In the genomic region with DNA sequence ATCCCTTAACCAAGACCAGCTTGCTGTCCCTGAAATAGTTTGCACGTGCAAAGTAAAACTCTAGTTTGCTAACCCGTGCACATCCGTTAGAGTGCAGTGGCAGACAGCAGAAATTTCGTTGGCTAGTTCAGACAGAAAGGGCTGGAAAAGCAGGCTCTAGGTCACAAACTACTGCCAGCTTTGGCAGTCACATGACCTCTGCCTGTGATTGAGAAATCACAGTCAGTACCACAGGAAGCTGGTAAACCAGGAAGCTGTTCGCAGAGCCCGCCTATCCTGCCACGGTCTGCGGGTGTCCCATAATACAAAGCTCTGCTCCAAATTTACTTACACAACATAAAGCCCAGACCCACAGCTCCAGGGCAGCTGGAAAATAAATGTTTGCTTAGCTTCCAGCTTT, we compare ENCODE assay signal across 8 mouse cellular contexts. TPM values are rescaled to one million over a fixed set of nuclear protein-coding genes. Genes with fewer than 3 reads are reported as not detected.
A peak's percentile ranks its signal among the peaks of the same experiment; 100 is the strongest.
DNase-seq lines count a peak whose midpoint lies in the region; ATAC-seq lines count a peak whose summit lies in the region.

No protein-coding gene starts in this region.

- H3K36me3 ChIP-seq in embryonic facial prominence, embryonic 12.5 days, result no peaks in the 10 kb centered on the region
- H3K36me3 ChIP-seq in kidney, embryonic 16.5 days (ENCODE audit: insufficient read depth, low read length), result no peaks in the 10 kb centered on the region
- H3K36me3 ChIP-seq in midbrain, embryonic 14.5 days (ENCODE audit: control insufficient read depth, insufficient read depth, low read length), result no peaks in the 10 kb centered on the region

- peak; percentile 57 for DNase-seq in ovary, adult 18-20 months (ENCODE audit: low spot score)
- no peak for DNase-seq in ovary, postnatal 10 days (ENCODE audit: low spot score)
- peak; percentile 75 to 87 for DNase-seq in lung, postnatal 4 days
- no peak for DNase-seq in retina, postnatal 1 day
- no peak for DNase-seq in frontal cortex, postnatal 25 days (ENCODE audit: low spot score in 2 of 2)
- DNase-seq in midbrain, embryonic 14.5 days, result no peak

- no peak overlapping the region for H3K4me2 ChIP-seq in embryonic facial prominence, embryonic 12.5 days (replicated peaks)
- no peak overlapping the region for H3K4me2 ChIP-seq in kidney, embryonic 16.5 days (replicated peaks; ENCODE audit: low read depth, low read length)
- H3K4me2 ChIP-seq in midbrain, embryonic 14.5 days (ENCODE audit: low read length), result no peak overlapping the region

- WGBS in embryonic facial prominence, embryonic 12.5 days, result 62% methylated on average over 8 of the region's 8 CpGs
- 67% methylated on average over 8 of the region's 8 CpGs for WGBS in kidney, embryonic 16.5 days
- WGBS in midbrain, embryonic 14.5 days, result 68% methylated on average over 8 of the region's 8 CpGs

- no peak overlapping the region for H3K4me3 ChIP-seq in embryonic facial prominence, embryonic 12.5 days
- H3K4me3 ChIP-seq in kidney, embryonic 16.5 days (ENCODE audit: low read length), result no peak overlapping the region
- H3K4me3 ChIP-seq in midbrain, embryonic 14.5 days (replicated peaks; ENCODE audit: low read depth, low read length), result no peak overlapping the region

- H3K4me1 ChIP-seq in embryonic facial prominence, embryonic 12.5 days, result no peaks in the 10 kb centered on the region
- H3K4me1 ChIP-seq in kidney, embryonic 16.5 days (ENCODE audit: insufficient read depth, low read length), result no peaks in the 10 kb centered on the region
- no peaks in the 10 kb centered on the region for H3K4me1 ChIP-seq in midbrain, embryonic 14.5 days (ENCODE audit: control insufficient read depth, insufficient read depth, low read length)

- peak overlapping the region; percentile 7; the same call in 1 of the 2 replicates for H3K27ac ChIP-seq in embryonic facial prominence, embryonic 12.5 days
- H3K27ac ChIP-seq in kidney, embryonic 16.5 days (ENCODE audit: low read length), result peak overlapping the region; percentile 23; the same call in 1 of the 2 replicates
- H3K27ac ChIP-seq in midbrain, embryonic 14.5 days (replicated peaks; ENCODE audit: low read depth, low read length), result no peak overlapping the region

- H3K27me3 ChIP-seq in embryonic facial prominence, embryonic 12.5 days, result no peaks in the 10 kb centered on the region
- H3K27me3 ChIP-seq in kidney, embryonic 16.5 days (ENCODE audit: insufficient read depth, low read length), result peaks cover 3% of the 10 kb centered on the region; the same call in 1 of the 2 replicates
- H3K27me3 ChIP-seq in midbrain, embryonic 14.5 days (ENCODE audit: control insufficient read depth, insufficient read depth, low read length), result no peaks in the 10 kb centered on the region

- H3K9ac ChIP-seq in embryonic facial prominence, embryonic 12.5 days, result no peak overlapping the region
- no peak overlapping the region for H3K9ac ChIP-seq in kidney, embryonic 16.5 days (replicated peaks; ENCODE audit: low read length)
- H3K9ac ChIP-seq in midbrain, embryonic 14.5 days (replicated peaks; ENCODE audit: low read length), result no peak overlapping the region

- ATAC-seq in embryonic facial prominence, embryonic 12.5 days (ENCODE audit: insufficient number of reproducible peaks, insufficient read depth, low FRiP score, low TSS enrichment), result no peak
- ATAC-seq in kidney, embryonic 16.5 days (ENCODE audit: low FRiP score, low TSS enrichment), result no peak
- ATAC-seq in midbrain, embryonic 14.5 days (ENCODE audit: low FRiP score, low TSS enrichment), result no peak

- 0 out of 2 replicates have a peak, but pooled peaks cover 3% of the 10 kb centered on the region for H3K9me3 ChIP-seq in embryonic facial prominence, embryonic 12.5 days
- peaks cover 4% of the 10 kb centered on the region; the same call in 1 of the 2 replicates for H3K9me3 ChIP-seq in kidney, embryonic 16.5 days (ENCODE audit: low read length)
- no peaks in the 10 kb centered on the region for H3K9me3 ChIP-seq in midbrain, embryonic 14.5 days (ENCODE audit: control insufficient read depth, low read length)

RNA-seq across cellular contexts. Expression of a gene that starts 2.4 kb away (rescaled TPM):
- polyA plus RNA-seq in embryonic facial prominence, embryonic 12.5 days (2016; fragmentation: Nextera tagmentation; extraction: Ambion mirVana), result not detected in 2 replicates
- not detected in 2 replicates for polyA plus RNA-seq in kidney, embryonic 16.5 days (2015; fragmentation: Nextera tagmentation; extraction: Ambion mirVana)
- polyA plus RNA-seq in midbrain, embryonic 14.5 days (2014; fragmentation: Nextera tagmentation; extraction: Ambion mirVana), result not detected in 2 replicates

RNA-seq across cellular contexts. Expression of a gene that starts 15.1 kb away (rescaled TPM):
- 10.8 and 11.3 TPM in 2 replicates for polyA plus RNA-seq in embryonic facial prominence, embryonic 12.5 days (2016; fragmentation: Nextera tagmentation; extraction: Ambion mirVana)
- 20.6 and 24.4 TPM in 2 replicates for polyA plus RNA-seq in kidney, embryonic 16.5 days (2015; fragmentation: Nextera tagmentation; extraction: Ambion mirVana)
- 3.3 and 4.4 TPM in 2 replicates for polyA plus RNA-seq in midbrain, embryonic 14.5 days (2014; fragmentation: Nextera tagmentation; extraction: Ambion mirVana)

RNA-seq across cellular contexts. Expression of a gene that starts 34.8 kb away (rescaled TPM):
- polyA plus RNA-seq in embryonic facial prominence, embryonic 12.5 days (2016; fragmentation: Nextera tagmentation; extraction: Ambion mirVana), result 0.36 and 0.38 TPM in 2 replicates
- polyA plus RNA-seq in kidney, embryonic 16.5 days (2015; fragmentation: Nextera tagmentation; extraction: Ambion mirVana), result 0.26 and 0.35 TPM in 2 replicates
- 0.09 and 0.11 TPM in 2 replicates for polyA plus RNA-seq in midbrain, embryonic 14.5 days (2014; fragmentation: Nextera tagmentation; extraction: Ambion mirVana)

Comparison
In these comparisons a context has a peak if more than half of its experiments do, and no peak if none do; other contexts are left out.
1. DNase-seq: peak in ovary, adult 18-20 months (single experiment) and lung, postnatal 4 days (2 of 2); none in ovary, postnatal 10 days (single experiment), retina, postnatal 1 day (single experiment), frontal cortex, postnatal 25 days (0 of 2) and midbrain, embryonic 14.5 days (single experiment).